Mouse (Mus musculus) fibroblast of lung, adult 2 months (primary cell): ENCODE data around the gene Selenon.

Source experiments
- DNase-seq: peaks from one replicate; pipeline ENCODE4 v3.0.0-alpha.2; 2011; ENCODE audit warnings: low read depth

Selenon gene

DNA sequence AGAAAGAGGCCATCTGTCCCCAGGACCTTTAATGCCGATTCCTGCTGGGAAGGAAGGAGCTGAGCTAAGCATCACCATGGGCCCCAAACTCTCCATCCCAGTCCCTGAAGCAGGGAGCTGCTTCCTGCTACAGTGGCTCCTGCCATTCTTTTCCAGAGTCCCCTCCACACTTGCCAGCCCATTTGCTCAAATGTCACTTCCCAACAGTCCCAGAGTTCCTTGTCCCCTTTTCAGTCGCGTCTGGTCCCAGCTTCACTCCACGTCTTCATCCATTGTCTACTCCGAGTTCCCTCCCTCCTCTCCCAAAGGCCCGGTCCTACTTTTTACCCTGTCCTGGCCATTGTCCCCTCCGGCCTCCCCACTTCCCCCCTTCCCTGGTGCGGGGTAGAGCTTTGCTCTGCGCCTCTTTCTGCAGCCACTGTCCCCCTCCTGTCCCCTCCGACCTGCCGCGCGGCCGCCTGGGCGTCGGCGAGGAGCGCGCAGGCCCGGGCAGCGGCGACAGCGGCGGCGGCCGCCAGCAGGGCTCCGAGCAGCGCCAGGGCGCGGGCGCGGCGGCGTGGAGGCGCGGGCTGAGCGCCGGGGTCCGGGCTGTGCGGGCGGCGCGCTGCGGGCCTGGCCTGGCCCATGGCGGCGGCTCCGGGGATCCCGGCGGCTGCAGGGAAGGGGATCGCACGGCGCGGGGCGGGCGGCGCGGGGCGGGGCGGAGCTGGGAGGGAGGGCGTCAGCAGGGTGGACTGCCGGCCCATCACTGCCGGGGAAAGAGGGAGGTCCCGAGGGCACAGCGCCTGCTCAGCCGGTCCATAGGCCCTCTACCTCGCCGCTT, at the start of gene Selenon:
Gene Selenon (minus strand): TSS at position 673 of the 823 bp plus-strand sequence.
- DNase-seq = no peak

- no peak for DNase-seq
Observed at GRCm38 (mm10) chr4:134601404-134601803, 49.4 kb upstream of the Selenon start.

GRCm38 (mm10) chr4:134600777-134601176, 48.8 kb upstream of the Selenon start:
- no peak for DNase-seq

DNA sequence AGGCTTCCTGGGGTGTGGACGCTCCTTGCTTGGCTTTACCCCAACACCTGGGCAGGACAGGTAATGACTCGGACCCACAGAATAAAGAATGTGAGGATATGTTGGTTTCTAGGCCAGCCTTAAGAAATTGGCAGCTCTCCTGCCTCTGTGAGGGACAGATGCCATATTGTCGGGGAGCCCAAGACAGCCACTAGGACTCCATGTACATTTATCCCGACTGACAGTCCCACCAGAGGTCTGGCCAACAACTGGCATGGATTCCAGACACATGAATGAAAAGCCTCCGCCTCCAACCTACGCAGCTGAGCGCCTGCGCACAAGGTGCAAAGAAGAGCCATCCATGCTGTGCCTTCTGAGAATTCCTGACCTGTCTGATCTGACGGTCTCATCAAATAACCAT, 48.1 kb upstream of the Selenon start:
- DNase-seq = no peak

GRCm38 (mm10) chr4:134596816-134597692, 45.1 kb upstream of the Selenon start:
- no peak for DNase-seq

GRCm38 (mm10) chr4:134594731-134595439, 42.9 kb upstream of the Selenon start:
- DNase-seq = no peak

DNA sequence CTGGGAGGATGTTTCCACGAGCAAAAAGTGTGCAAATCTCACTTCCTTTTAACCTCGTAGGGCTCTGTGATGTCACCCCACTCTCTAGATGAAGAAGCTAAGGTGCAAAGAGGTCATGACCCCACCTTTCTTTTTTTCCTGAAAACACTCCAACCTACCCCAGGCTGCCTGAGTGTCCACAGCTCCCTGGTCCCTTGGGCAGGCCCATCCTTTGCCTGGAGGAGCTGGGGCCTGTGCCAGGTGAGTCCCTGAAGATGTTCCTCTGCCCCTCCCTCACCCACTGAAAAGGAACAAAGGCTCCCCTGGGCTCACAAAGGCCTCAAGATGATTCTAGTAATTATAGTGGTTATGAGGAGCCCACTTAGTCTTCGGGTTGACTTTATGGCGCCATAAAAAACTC, 40.5 kb upstream of the Selenon start:
- no peak for DNase-seq

- DNase-seq = peak; percentile 82
Observed at GRCm38 (mm10) chr4:134591506-134592061, 39.6 kb upstream of the Selenon start.

DNA sequence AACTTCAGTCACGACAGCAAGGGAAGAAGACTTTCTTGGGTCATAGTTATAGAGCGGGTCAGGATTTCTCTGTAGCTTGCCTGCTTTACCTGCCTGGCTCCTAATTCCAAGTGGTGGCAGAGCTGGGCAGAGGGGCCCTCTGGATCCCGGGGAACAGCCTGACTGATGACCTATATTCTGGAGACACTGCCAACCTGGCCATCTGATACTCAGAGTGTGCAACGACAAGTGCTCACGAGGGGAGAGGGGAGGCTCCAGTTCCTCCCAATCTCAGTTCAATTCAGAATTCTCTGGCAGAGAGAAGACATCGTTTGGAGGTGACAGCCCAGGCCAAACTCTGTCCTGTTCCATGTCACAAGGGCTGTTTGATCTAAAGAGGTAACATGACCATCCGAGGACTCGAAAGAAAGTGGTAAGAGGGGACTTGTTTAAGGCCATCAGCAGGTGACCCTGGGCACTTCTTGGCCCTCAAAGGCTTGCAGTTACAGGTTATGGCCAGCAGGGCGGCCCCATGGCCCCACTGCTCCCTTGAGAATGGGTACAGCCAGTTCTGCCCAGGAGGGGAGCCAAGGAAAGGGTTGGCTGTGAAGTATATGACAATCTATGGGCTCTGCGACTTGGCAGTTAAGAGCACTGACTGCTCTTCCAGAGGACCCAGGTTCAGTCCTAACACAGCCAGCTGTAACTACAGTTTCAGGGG, 38.4 kb upstream of the Selenon start:
- DNase-seq = no peak

DNA sequence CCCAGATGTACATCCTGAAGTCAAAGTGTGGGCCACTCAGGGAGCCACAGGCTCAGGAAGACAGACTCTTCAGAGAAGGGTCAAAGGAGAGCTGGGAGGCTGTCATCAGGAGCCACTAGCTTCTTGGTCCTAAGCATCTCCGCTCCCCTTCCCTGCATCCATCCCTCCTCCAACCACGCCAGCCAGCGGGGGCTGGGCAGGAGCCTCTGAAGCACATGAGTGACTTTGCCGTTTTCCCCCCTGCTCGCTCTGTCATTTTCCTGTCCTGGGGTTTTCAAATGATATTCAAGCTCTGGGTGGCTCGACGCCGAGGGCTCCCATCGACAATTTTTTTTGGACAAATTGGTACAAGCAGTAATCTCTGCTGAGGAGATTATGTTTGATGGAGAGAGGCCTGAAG, 37.8 kb upstream of the Selenon start:
- DNase-seq = no peak

DNA sequence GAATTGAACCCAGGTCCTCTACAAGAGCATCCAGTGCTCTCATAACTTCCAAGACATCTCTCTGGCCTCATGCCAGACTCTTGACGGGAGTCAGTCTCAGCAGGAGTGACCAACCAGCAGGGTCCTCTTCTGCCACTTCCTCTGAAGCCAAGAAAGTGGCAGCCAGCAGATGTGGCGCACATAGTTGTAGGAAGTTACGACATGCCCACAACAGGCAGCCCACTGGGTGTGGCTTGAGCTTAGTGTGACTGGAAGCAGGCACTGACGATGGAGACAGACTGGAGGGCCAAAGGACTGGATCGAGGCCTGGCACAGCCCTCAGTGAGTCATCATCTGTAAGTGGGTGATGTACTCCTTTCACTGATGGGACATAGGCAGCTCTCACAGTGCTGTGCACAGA, 37.0 kb upstream of the Selenon start:
- DNase-seq = peak; percentile 63

DNA sequence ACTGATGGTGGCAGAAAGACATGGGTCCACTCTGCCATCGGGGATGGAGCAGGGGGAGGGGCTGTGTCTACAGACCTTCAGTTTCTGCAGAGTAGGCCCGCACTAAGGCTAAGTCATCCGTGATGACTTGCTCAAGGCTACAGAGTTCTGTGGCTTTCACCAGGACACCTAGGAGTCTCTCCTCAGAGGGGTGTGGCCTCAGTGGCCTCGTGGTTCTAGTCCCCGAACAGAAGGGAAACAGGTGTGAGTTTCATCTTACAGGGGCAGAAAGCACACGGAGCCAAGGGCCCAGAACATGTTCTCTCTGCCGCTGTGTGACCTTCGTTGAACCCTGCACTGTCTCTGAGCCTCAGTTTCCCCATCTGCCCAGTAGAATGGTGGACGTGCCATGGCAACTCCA, 36.3 kb upstream of the Selenon start:
- no peak for DNase-seq

DNA sequence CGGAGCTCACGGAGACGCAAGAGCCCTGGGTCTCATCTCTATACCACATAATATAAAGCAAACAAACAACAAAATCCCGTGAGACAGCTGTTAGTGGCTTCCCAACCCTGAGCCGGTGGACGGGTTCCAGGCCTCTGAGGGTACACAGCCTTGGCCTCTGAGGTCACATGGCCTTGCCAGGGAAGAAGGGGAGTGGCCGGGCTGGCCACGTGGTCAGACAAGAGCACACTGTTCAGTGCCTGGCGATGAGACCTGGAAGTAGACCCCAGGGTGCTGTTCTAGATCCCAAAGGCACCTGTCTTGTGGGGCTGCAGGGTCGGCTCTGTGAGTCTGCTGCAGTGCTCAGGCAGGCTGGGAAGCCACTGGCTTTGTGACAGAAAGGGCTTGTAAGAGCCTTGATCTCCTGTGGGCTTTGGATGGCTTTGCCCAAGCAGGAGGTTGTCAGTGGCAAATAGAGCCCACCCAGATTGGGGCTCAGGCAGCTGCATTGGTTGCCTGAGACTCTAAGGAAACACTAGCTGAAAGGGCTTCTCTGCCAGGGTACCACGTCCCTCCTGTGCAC, 35.8 kb upstream of the Selenon start:
- no peak for DNase-seq

GRCm38 (mm10) chr4:134586631-134587030, 34.7 kb upstream of the Selenon start:
- DNase-seq = no peak

DNA sequence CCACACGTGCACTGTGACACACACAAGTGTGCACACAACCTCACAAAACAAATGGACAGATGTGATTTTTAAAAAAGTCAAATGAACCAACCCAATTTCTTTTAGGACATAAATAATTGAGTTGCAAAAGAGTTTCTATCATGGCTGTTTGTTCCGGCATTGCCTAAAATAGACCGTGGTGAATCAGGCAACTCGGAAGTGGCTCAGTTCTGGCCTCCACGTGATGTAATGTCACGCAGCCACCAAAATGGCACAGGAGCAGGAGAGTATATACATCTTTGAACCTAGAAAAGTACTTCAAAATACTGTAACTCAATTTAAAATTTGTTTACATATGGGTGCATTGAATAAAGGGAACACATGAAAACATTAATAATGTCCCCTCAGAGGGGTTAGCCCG, 34.2 kb upstream of the Selenon start:
- no peak for DNase-seq

GRCm38 (mm10) chr4:134583513-134583912, 31.5 kb upstream of the Selenon start:
- no peak for DNase-seq

- DNase-seq = no peak
Observed at GRCm38 (mm10) chr4:134581365-134581764, 29.4 kb upstream of the Selenon start.

DNA sequence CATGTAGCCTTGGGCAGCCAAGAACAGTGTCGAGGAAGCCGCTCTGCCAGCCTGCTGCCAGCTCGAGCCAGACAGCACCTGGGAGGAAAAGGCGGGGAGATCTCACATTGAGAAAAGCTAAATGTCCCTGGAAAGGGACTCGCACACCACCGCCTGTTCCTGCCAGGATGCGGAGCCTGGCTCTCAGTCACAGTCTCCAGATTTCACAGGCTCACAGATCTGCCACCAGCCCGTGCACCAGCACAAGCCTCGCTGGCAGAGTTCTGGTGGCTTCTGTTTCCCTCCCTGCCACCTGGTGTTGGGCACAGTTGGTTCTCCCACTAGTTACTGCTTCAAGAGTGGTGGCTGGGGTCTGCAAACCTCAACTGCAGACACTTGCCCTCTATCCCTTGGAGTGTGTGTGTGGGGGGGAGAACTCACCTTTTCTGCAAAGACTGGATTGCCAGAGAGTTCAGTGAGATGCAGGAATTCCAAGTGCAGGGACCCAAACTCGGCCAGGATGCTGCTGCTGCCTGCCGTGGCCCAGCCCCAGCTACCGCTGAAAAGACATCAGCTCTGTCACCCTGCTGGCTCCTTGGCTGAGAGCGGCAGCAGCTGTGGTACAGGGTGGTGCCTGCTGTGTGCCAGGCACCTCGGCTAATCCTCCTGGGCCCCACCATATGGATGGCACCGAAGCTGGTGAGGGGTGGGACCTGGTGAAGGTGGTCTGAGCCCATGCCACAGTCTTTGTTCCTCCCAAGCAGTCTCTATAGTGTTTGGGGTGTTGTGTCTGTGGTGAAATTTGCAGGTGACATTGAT, 28.6 kb upstream of the Selenon start:
- no peak for DNase-seq

DNA sequence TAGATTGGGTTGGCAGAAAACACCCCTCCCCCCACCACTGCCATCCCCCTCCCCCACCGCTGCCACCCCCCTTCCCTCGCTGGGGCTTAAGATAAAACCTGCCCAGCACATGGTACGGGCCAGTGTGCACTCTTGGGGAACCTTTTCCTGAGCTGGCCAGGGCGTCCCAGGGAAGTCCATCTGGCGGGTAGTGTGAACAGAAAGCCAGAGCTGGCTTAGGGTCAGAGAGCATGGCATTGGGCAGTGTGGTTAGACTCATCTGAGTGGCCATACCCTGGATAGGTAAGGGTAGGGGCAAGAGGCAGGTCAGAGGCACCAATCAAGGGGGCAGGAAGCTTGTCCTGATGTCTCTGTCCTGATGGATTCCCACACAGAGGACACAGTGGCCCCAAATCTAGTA, 27.7 kb upstream of the Selenon start:
- no peak for DNase-seq

GRCm38 (mm10) chr4:134579212-134579611, 27.2 kb upstream of the Selenon start:
- DNase-seq = peak; percentile 45
